Mouse (Mus musculus): ENCODE measurements around the gene Arl2. TPM values are rescaled to one million over a fixed set of nuclear protein-coding genes. Genes with fewer than 3 reads are reported as not detected.
A peak's percentile ranks its signal among the peaks of the same experiment; 100 is the strongest.

Gene Arl2
- polyA plus RNA-seq, 1 experiment = 109 TPM

- DNase-seq (ENCODE audit: low read depth) = no peak
- no peak for TF ChIP-seq CTCF (IDR thresholded peaks at IDR 0.05; ENCODE audit: borderline replicate concordance, extremely low read depth, insufficient read depth, insufficient read length)
Measured at GRCm38 (mm10) chr19:6124898-6125297, 16.4 kb downstream of the Arl2 start.

- no peak for TF ChIP-seq CTCF (IDR thresholded peaks at IDR 0.05; ENCODE audit: borderline replicate concordance, extremely low read depth, insufficient read depth, insufficient read length)
- no peak for TF ChIP-seq POLR2A (IDR thresholded peaks at IDR 0.05; ENCODE audit: borderline replicate concordance, extremely low read depth, insufficient read depth, insufficient read length, poor library complexity, severe bottlenecking)
- DNase-seq (ENCODE audit: low read depth) = peak; percentile 51
Measured at GRCm38 (mm10) chr19:6123330-6123729, 18.0 kb downstream of the Arl2 start.

GRCm38 (mm10) chr19:6121761-6122160 lies 19.6 kb downstream of the Arl2 start:
- DNase-seq (ENCODE audit: low read depth) = no peak
- TF ChIP-seq CTCF (IDR thresholded peaks at IDR 0.05; ENCODE audit: borderline replicate concordance, extremely low read depth, insufficient read depth, insufficient read length) (no peak), POLR2A (IDR thresholded peaks at IDR 0.05; ENCODE audit: borderline replicate concordance, extremely low read depth, insufficient read depth, insufficient read length, poor library complexity, severe bottlenecking) (no peak)

GRCm38 (mm10) chr19:6118677-6119185 lies 22.6 kb downstream of the Arl2 start:
- TF ChIP-seq CTCF (IDR thresholded peaks at IDR 0.05; ENCODE audit: borderline replicate concordance, extremely low read depth, insufficient read depth, insufficient read length) (no peak), POLR2A (IDR thresholded peaks at IDR 0.05; ENCODE audit: borderline replicate concordance, extremely low read depth, insufficient read depth, insufficient read length, poor library complexity, severe bottlenecking) (no peak)
- DNase-seq (ENCODE audit: low read depth) = no peak

GRCm38 (mm10) chr19:6117986-6118676 lies 23.2 kb downstream of the Arl2 start, which contains the start of gene Sac3d1:
TSS of gene Sac3d1 (minus strand) at chr19:6118650.
- TF ChIP-seq CTCF (IDR thresholded peaks at IDR 0.05; ENCODE audit: borderline replicate concordance, extremely low read depth, insufficient read depth, insufficient read length) (no peak), POLR2A (IDR thresholded peaks at IDR 0.05; ENCODE audit: borderline replicate concordance, extremely low read depth, insufficient read depth, insufficient read length, poor library complexity, severe bottlenecking) (peak; percentile 82)
- DNase-seq (ENCODE audit: low read depth) = peak; percentile 98

GRCm38 (mm10) chr19:6117346-6117985 lies 23.9 kb downstream of the Arl2 start:
- no peak for DNase-seq (ENCODE audit: low read depth)
- TF ChIP-seq CTCF (IDR thresholded peaks at IDR 0.05; ENCODE audit: borderline replicate concordance, extremely low read depth, insufficient read depth, insufficient read length) (no peak), POLR2A (IDR thresholded peaks at IDR 0.05; ENCODE audit: borderline replicate concordance, extremely low read depth, insufficient read depth, insufficient read length, poor library complexity, severe bottlenecking) (no peak)

- no peak for DNase-seq (ENCODE audit: low read depth)
- TF ChIP-seq CTCF (IDR thresholded peaks at IDR 0.05; ENCODE audit: borderline replicate concordance, extremely low read depth, insufficient read depth, insufficient read length) = no peak
- TF ChIP-seq POLR2A (IDR thresholded peaks at IDR 0.05; ENCODE audit: borderline replicate concordance, extremely low read depth, insufficient read depth, insufficient read length, poor library complexity, severe bottlenecking) = no peak
Measured at GRCm38 (mm10) chr19:6116113-6116850, 25.1 kb downstream of the Arl2 start.

GRCm38 (mm10) chr19:6113116-6113515 lies 28.2 kb downstream of the Arl2 start:
- no peak for TF ChIP-seq POLR2A (IDR thresholded peaks at IDR 0.05; ENCODE audit: borderline replicate concordance, extremely low read depth, insufficient read depth, insufficient read length, poor library complexity, severe bottlenecking)
- no peak for TF ChIP-seq CTCF (IDR thresholded peaks at IDR 0.05; ENCODE audit: borderline replicate concordance, extremely low read depth, insufficient read depth, insufficient read length)

GRCm38 (mm10) chr19:6105586-6105985 lies 35.8 kb downstream of the Arl2 start, which contains the start of gene Naaladl1:
TSS of gene Naaladl1 (plus strand) at chr19:6105782.
- TF ChIP-seq CTCF (IDR thresholded peaks at IDR 0.05; ENCODE audit: borderline replicate concordance, extremely low read depth, insufficient read depth, insufficient read length) (no peak), POLR2A (IDR thresholded peaks at IDR 0.05; ENCODE audit: borderline replicate concordance, extremely low read depth, insufficient read depth, insufficient read length, poor library complexity, severe bottlenecking) (no peak)
- DNase-seq (ENCODE audit: low read depth) = no peak

More at GRCm38 (mm10) chr19:6113116-6113515, 28.2 kb downstream of the Arl2 start:
- DNase-seq (ENCODE audit: low read depth) = no peak

- TF ChIP-seq CTCF (IDR thresholded peaks at IDR 0.05; ENCODE audit: borderline replicate concordance, extremely low read depth, insufficient read depth, insufficient read length) (no peak), POLR2A (IDR thresholded peaks at IDR 0.05; ENCODE audit: borderline replicate concordance, extremely low read depth, insufficient read depth, insufficient read length, poor library complexity, severe bottlenecking) (no peak)
Measured at GRCm38 (mm10) chr19:6104476-6104875, 36.9 kb downstream of the Arl2 start.

GRCm38 (mm10) chr19:6102169-6102853 lies 39.0 kb downstream of the Arl2 start:
- no peak for TF ChIP-seq CTCF (IDR thresholded peaks at IDR 0.05; ENCODE audit: borderline replicate concordance, extremely low read depth, insufficient read depth, insufficient read length)
- TF ChIP-seq POLR2A (IDR thresholded peaks at IDR 0.05; ENCODE audit: borderline replicate concordance, extremely low read depth, insufficient read depth, insufficient read length, poor library complexity, severe bottlenecking) = no peak
- no peak for DNase-seq (ENCODE audit: low read depth)

More at GRCm38 (mm10) chr19:6104476-6104875, 36.9 kb downstream of the Arl2 start:
- no peak for DNase-seq (ENCODE audit: low read depth)

Data from brain, embryonic 14.5 days (tissue).